Mouse (Mus musculus) hindbrain, embryonic 10.5 days (tissue): ENCODE measurements around the gene Sorcs3. TPM values are rescaled to one million over a fixed set of nuclear protein-coding genes. Genes with fewer than 3 reads are reported as not detected.

Experiments used
- DNase-seq: peaks from one replicate; pipeline ENCODE4 v3.0.0-alpha.2; 2017; ENCODE audit warnings: low spot score
- H3K27ac ChIP-seq: fragments of 300-500 bp; sonication (generic); 2 replicates; pipeline ENCODE4 v1.5.1; 2016; ENCODE audit warnings: mild to moderate bottlenecking, moderate library complexity
- H3K27me3 ChIP-seq: fragments of 300-500 bp; sonication (generic); 2 replicates; pipeline ENCODE4 v1.6.1; 2016; ENCODE audit warnings: mild to moderate bottlenecking; ENCODE audit not compliant: poor library complexity, insufficient read depth, severe bottlenecking
- H3K36me3 ChIP-seq: fragments of 300-500 bp; sonication (generic); 2 replicates; pipeline ENCODE4 v1.6.1; 2016; ENCODE audit warnings: mild to moderate bottlenecking, moderate library complexity
- H3K4me1 ChIP-seq: fragments of 300-500 bp; sonication (generic); replicated peaks from 2 replicates; pipeline ENCODE4 v1.6.1; 2016; ENCODE audit warnings: mild to moderate bottlenecking
- H3K4me3 ChIP-seq: fragments of 300-500 bp; sonication (generic); 2 replicates; pipeline ENCODE4 v1.5.1; 2016; ENCODE audit warnings: mild to moderate bottlenecking, moderate library complexity
- H3K9me3 ChIP-seq: fragments of 300-500 bp; sonication (generic); 2 replicates; pipeline ENCODE4 v1.6.1; 2016; ENCODE audit warnings: mild to moderate bottlenecking, moderate library complexity
- WGBS: fragments of 180-500 bp; shearing (Covaris S2); methylation state at CpG from one replicate; pipeline ENCODE4 v1.1.7; 2016; 5-methylcytosine and 5-hydroxymethylcytosine counted together
- polyA plus RNA-seq: library from polyadenylated mRNA; unstranded; fragments of >200 nt; fragmentation: Nextera tagmentation; extraction: Ambion mirVana; gene quantifications from 2 replicates; pipeline ENCODE4 v1.2.1, GENCODE M21; 2016

Gene Sorcs3
- polyA plus RNA-seq, 1 experiment from 2014 or later = 3.1 TPM

DNA sequence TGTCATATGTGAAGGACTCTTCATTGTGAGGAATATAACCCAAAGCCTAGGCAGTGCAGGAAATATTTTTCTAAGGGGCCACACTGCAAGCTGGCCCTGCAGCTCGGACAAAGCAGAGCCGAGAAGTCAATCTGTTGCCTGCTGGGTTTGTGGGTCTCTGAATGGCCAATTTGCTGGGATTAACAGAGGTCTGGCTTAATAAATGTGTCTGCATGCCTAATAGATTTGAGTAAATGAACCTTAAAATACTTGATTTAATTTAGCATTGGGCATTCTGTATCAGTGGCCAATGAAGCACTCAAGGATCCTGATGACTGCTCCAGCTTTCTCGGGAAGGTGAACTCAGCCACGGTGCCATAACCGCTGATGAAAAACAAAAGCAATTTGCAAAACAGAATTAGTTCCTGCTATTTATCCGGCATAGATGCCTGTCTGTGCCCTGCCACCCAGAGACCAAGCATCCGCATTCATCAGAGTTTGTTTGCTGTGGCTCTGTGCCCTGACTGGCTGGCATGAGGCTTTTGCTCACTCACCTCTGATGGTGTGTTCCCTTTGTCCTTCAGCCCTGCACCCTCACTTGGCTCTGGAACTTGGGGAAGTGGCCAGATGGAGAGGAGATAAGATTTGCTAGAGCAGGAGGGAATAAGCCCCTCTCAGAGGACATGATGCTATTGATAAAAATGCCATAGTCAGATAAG, 576.3 kb downstream of the Sorcs3 start:
- Histone ChIP-seq H3K27ac (no peak overlapping the region), H3K27me3 (no peaks in the 10 kb centered on the region), H3K4me3 (no peak overlapping the region), H3K9me3 (no peaks in the 10 kb centered on the region), H3K4me1 (no peaks in the 10 kb centered on the region), H3K36me3 (no peaks in the 10 kb centered on the region)
- 67% methylated on average over 7 of the region's 7 CpGs for WGBS
- DNase-seq = no peak

DNA sequence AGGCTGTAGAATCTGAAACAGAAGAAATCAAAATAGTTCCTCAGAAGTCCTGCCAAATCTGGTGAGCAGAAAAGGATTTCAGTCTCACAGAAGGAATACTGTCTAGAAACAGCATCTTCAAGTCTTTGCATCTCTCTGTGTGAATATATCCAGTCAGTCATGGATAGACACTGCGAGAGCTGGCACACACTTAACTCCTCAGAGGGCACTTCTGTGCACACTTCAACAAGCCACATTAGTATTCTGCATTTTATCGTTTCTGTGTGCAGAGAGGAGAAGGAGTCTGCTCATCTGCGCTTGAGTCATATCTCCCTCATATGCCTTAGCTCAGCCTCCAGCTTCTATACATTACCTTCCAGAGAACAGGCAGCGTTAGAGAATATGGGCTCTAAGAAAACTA, 581.4 kb downstream of the Sorcs3 start:
- WGBS = 95% methylated on average over 4 of the region's 4 CpGs
- Histone ChIP-seq H3K27me3 (no peaks in the 10 kb centered on the region), H3K36me3 (no peaks in the 10 kb centered on the region), H3K9me3 (no peaks in the 10 kb centered on the region), H3K4me3 (no peak overlapping the region), H3K4me1 (no peaks in the 10 kb centered on the region), H3K27ac (no peak overlapping the region)
- DNase-seq = no peak

DNA sequence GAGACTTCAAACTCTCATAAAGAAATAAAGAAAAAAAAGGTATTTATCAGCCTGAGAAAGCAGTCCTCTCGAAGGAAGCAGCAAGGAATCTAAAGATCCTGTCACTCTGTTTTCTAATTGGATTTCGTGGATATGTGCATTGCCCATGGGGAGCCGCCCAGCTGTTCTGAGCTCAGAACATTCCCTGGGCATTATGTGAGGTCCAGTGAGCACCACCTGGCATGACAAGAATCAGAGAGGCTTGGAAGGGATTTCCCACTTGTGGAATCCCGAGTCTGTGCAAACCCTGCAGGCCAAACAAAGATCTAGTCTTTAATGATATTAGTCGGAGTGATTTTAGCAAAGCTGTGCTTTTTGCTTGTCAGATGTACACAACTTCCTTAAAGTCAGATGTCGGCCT, 598.7 kb downstream of the Sorcs3 start:
- no peaks in the 10 kb centered on the region for H3K36me3 ChIP-seq
- 48% methylated on average over 6 of the region's 6 CpGs for WGBS
- no peak for DNase-seq
- no peaks in the 10 kb centered on the region for H3K27me3 ChIP-seq
- peaks cover 12% of the 10 kb centered on the region for H3K4me1 ChIP-seq
- H3K27ac ChIP-seq = no peak overlapping the region
- H3K9me3 ChIP-seq = no peaks in the 10 kb centered on the region
- no peak overlapping the region for H3K4me3 ChIP-seq

DNA sequence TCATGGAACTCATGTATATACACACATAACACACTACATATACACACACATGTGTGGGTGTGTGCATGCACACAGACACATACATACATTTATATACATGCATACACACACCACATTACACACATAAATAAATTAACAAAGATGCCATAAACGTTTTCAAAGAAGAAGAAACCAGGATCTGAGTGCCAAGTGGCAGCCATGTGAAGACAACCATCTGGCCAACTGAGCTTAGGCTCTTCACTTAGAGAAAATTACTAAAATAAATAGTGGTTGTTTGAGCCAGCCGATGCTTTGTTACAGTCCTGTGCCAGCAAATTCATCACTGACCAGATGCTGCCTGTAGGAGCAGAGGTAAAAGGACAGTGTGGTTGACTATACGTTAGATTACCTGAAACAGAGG, 605.7 kb downstream of the Sorcs3 start:
- Histone ChIP-seq H3K27ac (no peak overlapping the region), H3K27me3 (no peaks in the 10 kb centered on the region), H3K9me3 (no peaks in the 10 kb centered on the region), H3K4me3 (no peak overlapping the region), H3K36me3 (no peaks in the 10 kb centered on the region), H3K4me1 (no peaks in the 10 kb centered on the region)
- 80% methylated on average over 3 of the region's 3 CpGs for WGBS
- no peak for DNase-seq

DNA sequence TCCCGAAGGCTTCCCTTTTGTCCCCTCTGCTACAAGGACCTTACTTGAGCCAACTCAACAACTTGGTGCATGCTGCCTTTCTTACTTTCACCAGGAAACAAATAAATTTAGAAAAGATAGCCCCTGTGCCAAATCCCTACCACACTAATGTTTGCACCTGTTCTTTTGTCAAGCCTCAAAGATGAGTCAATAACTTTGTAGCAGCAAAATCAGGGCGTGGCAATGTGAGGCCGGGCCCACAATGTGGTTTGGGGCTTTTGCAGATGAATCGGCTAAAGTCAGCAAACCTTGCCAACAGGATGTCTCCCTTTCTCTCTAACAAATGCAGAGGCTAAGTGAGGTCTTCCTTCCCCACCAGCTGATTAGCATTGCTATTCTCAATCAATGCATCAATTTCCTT, 608.0 kb downstream of the Sorcs3 start:
- H3K27me3 ChIP-seq = no peaks in the 10 kb centered on the region
- H3K27ac ChIP-seq = no peak overlapping the region
- H3K36me3 ChIP-seq = no peaks in the 10 kb centered on the region
- DNase-seq = no peak
- WGBS = 91% methylated on average over 4 of the region's 4 CpGs
- no peak overlapping the region for H3K4me3 ChIP-seq
- no peaks in the 10 kb centered on the region for H3K9me3 ChIP-seq
- no peaks in the 10 kb centered on the region for H3K4me1 ChIP-seq

DNA sequence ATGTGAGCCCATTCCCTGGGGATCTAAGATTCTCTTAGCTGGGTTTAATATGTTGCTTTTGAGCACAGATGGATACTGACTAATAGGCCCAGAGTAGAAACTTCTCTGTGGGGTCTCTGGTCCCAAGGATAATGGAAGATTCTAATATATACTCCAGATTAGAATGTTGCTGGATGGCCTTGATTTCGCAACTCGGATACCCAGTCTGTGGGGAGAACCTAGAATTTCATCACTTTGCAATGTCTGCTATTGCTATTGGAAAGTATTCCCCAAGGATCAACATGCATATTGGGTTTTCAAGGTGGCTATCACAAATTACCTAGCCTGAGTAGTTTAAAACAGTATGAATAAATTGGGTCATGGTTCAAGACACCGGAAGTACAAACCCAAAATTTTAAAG, 609.2 kb downstream of the Sorcs3 start:
- Histone ChIP-seq H3K9me3 (no peaks in the 10 kb centered on the region), H3K4me1 (no peaks in the 10 kb centered on the region), H3K27me3 (no peaks in the 10 kb centered on the region), H3K4me3 (no peak overlapping the region), H3K27ac (no peak overlapping the region), H3K36me3 (no peaks in the 10 kb centered on the region)
- no peak for DNase-seq
- 95% methylated on average over 3 of the region's 3 CpGs for WGBS

DNA sequence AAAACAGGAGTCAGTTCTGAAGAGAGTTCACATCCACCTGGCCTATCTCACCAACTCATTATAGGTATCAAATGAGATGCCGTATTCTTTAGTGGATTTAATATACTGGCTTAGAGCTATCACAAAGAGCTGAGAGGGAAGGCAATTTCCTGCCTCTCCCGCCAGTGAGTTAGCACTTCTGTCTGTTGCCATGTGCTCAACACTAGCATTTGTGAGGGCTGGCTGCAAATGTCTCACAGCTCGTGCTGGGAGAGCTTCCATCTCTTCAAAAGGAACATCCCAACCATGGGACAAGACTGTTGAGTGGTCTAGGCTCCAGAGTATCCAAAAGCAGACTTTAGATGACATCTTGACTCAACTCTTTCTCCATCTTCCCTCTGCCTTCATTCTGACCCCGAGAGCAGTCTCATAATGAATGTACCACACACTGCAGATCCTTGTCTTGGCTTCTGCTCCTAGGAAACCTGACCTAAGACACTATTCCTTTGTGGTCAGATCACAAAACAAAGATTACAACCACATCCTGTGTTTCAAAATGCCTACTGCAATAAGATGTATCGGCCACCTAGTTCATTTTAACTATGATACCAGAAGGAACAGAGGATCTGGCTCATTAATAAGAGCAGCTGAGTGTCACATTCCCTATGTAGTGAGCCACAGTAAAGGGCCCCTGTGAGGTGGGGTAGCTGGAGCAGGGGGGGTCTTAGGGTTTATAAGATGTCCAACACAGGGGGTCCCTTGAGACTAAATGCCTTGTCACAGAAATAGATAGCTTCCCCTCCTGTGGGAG, 614.9 kb downstream of the Sorcs3 start:
- H3K27ac ChIP-seq = no peak overlapping the region
- no peak overlapping the region for H3K4me3 ChIP-seq
- H3K4me1 ChIP-seq = 0 out of 2 replicates have a peak, but pooled peaks cover 4% of the 10 kb centered on the region
- no peaks in the 10 kb centered on the region for H3K9me3 ChIP-seq
- H3K27me3 ChIP-seq = no peaks in the 10 kb centered on the region
- no peak for DNase-seq
- no peaks in the 10 kb centered on the region for H3K36me3 ChIP-seq
- WGBS = 75% methylated on average over 5 of the region's 5 CpGs

DNA sequence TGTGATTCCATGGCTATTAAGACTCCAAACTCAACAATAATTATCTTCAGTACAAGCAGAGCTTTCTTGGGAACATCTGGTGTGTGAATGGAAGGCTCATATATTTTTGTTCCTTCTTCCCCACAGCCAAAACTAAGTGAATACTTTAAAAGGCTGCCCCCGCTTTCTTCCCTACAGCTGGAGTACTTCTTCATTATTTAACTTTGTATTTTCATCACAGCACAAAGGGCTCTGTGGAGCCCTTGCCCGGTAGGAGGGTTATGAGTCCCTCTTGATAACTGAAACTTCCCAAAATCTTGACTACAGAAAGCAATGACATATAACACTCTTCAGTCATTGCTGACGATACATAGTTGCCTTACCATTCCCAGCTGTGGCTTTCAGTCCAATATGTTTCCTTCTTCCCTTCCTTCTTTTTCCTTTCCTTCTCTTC, 615.5 kb downstream of the Sorcs3 start:
- Histone ChIP-seq H3K4me3 (no peak overlapping the region), H3K9me3 (no peaks in the 10 kb centered on the region; the same call in 1 of the 2 replicates), H3K4me1 (0 out of 2 replicates have a peak, but pooled peaks cover 4% of the 10 kb centered on the region), H3K27me3 (no peaks in the 10 kb centered on the region), H3K36me3 (no peaks in the 10 kb centered on the region), H3K27ac (no peak overlapping the region)
- WGBS = 69% methylated on average over 3 of the region's 3 CpGs
- no peak for DNase-seq

DNA sequence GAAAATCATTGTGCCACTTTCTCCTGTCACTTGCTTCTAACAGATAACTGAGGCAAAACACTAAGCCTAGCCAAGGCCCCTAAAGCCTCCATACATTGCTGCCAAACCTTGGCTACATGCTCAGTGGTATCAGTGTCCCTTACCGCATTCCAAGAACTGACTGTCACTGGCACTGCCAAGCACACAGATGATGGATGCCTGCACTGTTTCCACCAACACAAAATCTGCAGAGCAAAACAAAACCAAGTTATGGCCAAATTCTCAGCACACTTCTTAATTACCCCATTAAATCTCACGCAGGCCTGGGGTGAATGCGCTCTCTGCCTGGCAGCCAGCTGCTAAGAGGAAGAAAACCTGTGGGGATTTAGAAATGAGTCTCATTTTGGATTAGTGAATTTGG, 628.5 kb downstream of the Sorcs3 start:
- no peaks in the 10 kb centered on the region for H3K9me3 ChIP-seq
- H3K4me3 ChIP-seq = no peak overlapping the region
- WGBS = 89% methylated on average over 3 of the region's 3 CpGs
- H3K36me3 ChIP-seq = no peaks in the 10 kb centered on the region
- no peaks in the 10 kb centered on the region for H3K27me3 ChIP-seq
- H3K27ac ChIP-seq = no peak overlapping the region
- DNase-seq = no peak
- no peaks in the 10 kb centered on the region for H3K4me1 ChIP-seq

DNA sequence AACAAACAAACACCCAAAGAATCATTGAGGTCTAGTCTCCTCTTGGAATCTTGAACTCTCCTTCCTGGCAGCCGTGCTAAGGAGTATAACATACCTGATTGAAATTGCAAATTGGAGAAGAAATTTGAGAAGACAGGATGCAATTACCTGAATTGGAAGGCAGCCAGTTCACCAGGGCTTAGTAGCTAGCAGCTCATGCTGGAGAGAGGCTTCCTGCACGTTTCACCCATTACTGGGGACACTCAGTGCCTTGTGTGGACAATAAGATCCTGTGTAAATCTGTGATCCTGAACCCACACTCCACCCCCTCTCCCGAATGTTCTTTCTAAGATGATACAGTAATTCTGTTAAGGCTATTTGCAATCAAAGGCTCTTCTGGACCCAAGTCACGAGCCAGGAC, 633.6 kb downstream of the Sorcs3 start:
- DNase-seq = no peak
- H3K36me3 ChIP-seq = no peaks in the 10 kb centered on the region
- H3K4me3 ChIP-seq = no peak overlapping the region
- H3K27ac ChIP-seq = no peak overlapping the region
- no peaks in the 10 kb centered on the region for H3K4me1 ChIP-seq
- WGBS = 79% methylated on average over 4 of the region's 4 CpGs
- no peaks in the 10 kb centered on the region for H3K9me3 ChIP-seq
- no peaks in the 10 kb centered on the region for H3K27me3 ChIP-seq

DNA sequence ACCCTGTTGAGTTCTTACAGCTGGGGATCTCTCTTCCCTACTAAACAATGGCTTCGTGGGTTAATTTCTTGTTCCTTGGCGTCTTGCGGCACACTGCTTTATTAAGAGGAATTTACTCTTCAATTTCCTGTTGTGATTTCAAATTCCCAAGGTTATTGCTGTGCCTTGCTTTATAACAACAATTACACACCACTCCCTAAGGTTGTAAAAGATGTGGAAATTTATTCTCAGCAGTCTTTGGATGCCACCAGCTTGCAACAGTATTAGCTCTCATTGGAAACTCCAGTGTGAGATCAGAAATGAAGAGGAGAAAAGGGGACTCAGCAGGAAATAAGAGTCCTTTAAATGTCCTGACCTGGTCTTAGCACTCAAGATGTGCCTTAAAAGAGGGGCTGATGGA, 641.9 kb downstream of the Sorcs3 start:
- no peak overlapping the region for H3K4me3 ChIP-seq
- H3K27ac ChIP-seq = no peak overlapping the region
- H3K27me3 ChIP-seq = no peaks in the 10 kb centered on the region
- H3K36me3 ChIP-seq = no peaks in the 10 kb centered on the region
- no peaks in the 10 kb centered on the region for H3K9me3 ChIP-seq
- no peaks in the 10 kb centered on the region for H3K4me1 ChIP-seq
- no peak for DNase-seq
- 86% methylated on average over 3 of the region's 3 CpGs for WGBS

DNA sequence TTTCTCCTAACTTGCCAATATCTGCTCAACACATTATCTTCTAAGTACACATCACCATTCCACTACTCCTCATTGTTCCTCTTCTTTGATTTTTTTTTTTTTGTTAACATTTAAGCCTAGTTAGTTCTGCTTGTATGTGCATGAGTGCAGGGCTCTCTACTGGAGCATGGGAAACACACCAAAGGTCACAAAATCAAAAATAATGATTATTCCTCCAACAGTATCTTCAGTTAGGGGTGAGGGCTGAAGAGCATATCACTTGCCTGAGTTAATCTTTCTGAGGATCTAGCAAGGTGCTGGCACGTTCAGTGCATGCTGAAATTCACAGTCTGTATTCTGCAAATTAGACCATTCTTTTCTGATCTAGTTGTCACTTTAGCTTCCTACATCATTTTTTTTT, 644.6 kb downstream of the Sorcs3 start:
- H3K4me3 ChIP-seq = no peak overlapping the region
- H3K27ac ChIP-seq = no peak overlapping the region
- H3K36me3 ChIP-seq = no peaks in the 10 kb centered on the region
- no peak for DNase-seq
- 86% methylated on average over 1 of the region's 1 CpGs for WGBS
- no peaks in the 10 kb centered on the region for H3K27me3 ChIP-seq
- no peaks in the 10 kb centered on the region for H3K4me1 ChIP-seq
- H3K9me3 ChIP-seq = no peaks in the 10 kb centered on the region
